Mouse (Mus musculus): ENCODE measurements around the gene Tex28.
"Not testable (repeated sequence)": the region's sequence is repeated elsewhere in the genome, so short reads cannot be mapped to it uniquely, and the experiment has no call there.

Tex28 gene

DNA sequence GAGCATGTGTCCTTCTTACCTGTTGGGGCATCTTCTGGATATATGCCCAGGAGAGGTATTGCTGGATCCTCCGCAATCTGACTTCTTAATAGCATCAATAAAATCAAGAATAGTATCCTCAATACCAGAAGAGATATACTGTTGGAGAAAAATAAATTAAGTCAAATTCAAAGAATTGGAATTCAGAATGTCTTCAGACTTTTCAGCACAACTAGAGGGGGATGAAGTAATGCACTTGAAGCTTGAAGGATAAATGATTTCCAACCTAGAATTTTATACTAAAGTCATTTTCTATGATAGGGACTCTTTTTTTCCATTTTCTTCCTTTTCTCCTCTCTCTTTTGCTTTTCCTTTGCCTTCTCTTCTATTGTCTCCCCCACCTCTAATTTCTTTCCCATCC lies at the start of gene Tex28:
Tex28 (minus strand) TSS at position 101 of the 400 bp plus-strand sequence.
- DNase-seq: no peak

DNA sequence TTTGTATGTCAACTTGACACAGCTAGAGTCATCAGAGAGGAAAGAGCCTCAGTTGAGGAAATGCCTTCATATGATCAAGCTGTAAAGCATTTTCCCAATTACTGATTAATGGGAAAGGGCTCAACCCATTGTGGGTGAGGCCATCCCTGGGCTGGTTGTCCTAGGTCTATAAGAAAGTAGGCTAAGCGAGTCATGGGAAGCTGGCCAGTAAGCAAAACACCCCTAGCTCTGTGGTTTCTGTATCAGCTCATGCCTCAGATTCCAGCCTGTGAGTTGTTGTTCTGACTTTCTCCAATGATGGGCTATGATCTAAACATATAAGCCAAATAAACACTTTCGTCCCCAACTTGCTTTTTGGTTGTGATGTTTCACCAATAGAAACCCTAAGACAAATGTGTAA lies 35.9 kb upstream of the Tex28 start:
- no peak for DNase-seq

- DNase-seq: no peak
Measured at GRCm38 (mm10) chrX:74176959-74177358, 9.3 kb upstream of the Tex28 start, which contains the start of gene Tktl1. Tktl1 (plus strand) TSS chrX:74177259.

DNA sequence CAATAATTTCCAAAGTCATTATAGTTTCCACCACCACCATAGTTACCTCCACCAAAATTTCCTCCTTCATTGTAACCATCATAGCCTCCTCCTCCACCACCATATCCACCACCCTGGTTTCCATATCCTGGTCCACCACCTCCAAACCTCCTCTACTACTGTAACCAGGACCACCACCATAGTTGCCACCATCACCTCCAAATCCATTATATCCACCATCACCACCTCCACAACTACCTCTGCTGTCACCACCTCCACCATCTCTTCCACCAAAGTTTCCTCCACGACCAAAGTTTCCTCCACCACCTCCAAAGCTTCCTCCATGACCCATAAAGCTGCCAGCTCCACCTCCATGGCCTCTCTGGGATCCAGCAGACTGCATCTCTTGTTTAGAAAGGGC lies 32.4 kb downstream of the Tex28 start, which contains the start of gene Mecp2:
Mecp2 (minus strand) TSS at position 101 of the 400 bp plus-strand sequence.
- DNase-seq: not testable (repeated sequence)

GRCm38 (mm10) chrX:74127164-74127563 lies 40.5 kb downstream of the Tex28 start, which contains the start of gene Opn1mw:
Opn1mw (plus strand) TSS chrX:74127464.
- DNase-seq: no peak

DNA sequence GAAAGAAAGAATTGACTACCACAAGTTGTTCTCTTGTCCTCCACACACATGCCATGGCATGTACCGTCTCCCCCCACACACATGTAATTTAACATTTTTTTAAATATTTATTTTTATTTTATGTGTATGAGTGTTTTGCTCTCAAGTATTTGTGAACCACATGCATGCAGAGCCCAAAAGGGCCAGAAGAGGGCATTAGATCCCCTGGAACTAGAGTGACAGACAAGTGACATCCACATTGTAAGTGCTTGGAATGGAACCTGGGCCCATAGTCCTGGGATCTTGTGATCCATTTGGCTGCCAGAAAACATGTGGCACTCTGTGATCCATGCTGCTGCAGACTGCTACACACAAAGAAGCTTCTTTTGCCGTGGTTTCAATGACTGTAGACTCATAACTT lies 42.7 kb downstream of the Tex28 start:
- DNase-seq: peak; percentile 63

- DNase-seq: peak; percentile 84
Measured at GRCm38 (mm10) chrX:74115511-74115910, 52.1 kb downstream of the Tex28 start.

GRCm38 (mm10) chrX:74114036-74114435 lies 53.6 kb downstream of the Tex28 start:
- no peak for DNase-seq

DNA sequence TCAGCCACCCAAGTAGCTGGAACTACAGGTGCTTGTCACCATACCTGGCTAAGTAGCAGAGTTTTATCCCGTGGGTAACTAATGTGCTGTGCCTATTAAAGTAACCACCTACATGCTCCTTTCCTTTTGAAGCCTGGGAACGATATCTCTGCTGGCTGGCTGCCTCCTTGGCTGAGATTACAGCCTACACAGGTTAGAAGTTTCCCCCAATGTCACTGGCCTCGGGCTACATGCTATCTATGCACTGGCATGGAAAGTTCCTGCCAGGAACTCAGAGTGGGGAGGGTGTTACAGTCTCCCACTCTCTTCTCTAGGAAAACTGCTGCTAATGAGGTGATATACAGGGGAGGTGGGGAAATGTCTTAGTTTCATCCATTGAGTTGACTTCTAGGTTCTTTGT lies 58.9 kb downstream of the Tex28 start:
- no peak for DNase-seq

DNA sequence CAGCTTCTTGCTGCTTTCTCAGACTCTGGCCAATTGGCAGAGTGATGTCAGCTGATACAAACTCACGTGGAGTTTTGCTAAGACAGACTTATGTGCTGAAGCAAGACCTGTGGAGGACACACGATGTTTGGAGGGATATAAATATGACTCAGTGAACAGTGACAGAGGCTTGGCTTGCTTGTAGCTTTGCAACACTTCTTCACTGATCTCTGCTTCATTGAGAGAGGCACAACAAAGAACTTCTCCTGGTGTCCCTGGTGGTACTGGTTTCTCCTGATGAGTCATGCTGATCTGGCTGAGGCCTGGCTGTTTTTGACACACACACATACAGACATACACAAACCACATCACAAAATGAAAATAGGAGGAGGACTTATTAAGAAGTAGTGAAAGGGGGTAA lies 61.7 kb downstream of the Tex28 start:
- DNase-seq: no peak

DNA sequence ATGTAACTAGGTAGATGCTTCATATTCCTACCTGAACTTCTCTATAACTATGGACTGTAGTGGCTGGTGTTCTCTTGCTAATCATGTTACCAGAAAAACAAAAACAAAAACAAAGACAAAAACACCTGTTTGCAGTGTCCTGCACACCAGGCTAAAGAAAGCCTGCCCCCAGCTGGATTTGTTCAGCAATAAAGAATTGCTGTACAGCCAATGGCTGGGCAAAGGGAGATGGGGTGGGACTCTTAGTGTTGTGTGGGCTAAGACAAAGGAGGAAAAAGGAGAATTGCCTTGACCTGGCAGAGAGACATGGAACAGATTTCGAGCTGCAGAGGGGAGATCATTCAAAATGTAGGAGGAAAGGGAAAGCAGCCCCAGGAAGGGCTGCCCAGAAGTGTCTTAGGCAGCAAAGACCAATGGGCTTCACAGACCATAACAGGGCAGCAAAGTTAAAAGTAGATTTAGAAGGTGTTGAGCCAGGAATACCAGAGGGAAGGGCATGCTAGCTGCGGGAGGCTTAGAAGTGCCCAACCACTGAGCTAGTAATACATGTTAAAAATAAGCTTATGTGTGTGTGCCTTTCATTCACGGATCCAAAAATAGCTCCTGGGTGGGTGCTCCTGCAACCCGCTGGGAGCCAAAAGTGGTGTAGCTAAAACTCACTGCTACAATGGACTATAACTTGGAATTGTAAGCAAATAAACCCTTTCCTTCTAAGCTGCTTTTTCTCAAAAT lies 64.0 kb downstream of the Tex28 start:
- no peak for DNase-seq
